Mouse (Mus musculus): ENCODE results near the gene Llgl2. TPM values are rescaled to one million over a fixed set of nuclear protein-coding genes. Genes with fewer than 3 reads are reported as not detected.
A peak's percentile ranks its signal among the peaks of the same experiment; 100 is the strongest.

Llgl2 gene
- total RNA-seq, 2 experiments from 2014 or later, result 6.3 to 8.1 TPM

DNA sequence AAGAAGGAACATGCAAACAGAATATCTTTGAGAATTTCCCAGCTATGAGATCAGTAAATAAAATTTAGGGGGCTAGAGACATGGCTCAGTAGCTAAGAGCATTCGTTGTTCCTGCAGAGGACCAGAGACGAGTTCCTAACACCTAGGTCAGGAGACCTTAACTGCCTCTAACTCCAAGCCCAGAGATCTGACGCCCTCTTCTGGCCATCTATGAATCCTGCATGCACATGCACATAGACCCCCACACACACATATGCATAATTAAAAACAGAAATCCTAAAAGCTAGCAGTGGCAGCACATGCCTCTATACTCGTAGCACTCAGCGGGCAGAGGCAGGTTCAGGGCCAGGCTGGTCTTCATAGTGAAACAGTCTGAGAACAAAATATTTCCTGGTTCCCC lies 52.6 kb downstream of the Llgl2 start:
- no peak for DNase-seq (ENCODE audit: low spot score)

DNA sequence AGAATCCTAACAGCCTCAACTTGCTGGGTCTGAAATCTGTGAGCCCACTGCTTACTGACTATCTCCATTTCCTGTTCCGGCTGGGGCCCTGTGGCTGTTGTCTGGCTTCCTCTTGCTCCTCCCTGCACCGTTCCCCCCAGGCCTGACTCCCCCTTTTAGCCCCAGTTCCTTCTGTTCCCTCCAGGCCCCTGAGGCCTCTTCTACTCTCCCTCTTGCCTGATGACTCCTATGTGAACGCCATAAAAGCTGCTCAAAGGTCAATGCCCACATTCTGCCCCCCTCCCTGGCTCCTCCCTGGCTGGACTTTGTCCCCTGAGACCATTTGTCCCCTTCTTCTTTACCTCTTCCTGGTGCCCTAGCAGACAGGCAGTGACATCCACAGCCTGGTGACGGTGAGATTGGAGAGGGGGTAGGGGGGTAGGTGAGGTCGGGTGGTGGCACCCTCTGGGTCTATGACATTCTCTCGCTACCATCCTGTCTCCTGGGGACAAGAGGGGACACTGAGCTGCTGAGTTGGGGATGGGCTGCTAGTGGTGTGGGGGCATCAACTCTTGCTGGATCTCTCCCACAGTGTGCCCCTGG lies 53.4 kb downstream of the Llgl2 start:
- DNase-seq (ENCODE audit: low spot score), result no peak

GRCm38 (mm10) chr11:115878071-115878470 lies 54.2 kb downstream of the Llgl2 start:
- DNase-seq (ENCODE audit: low spot score), result no peak

- no peak for DNase-seq (ENCODE audit: low spot score)
Measured at GRCm38 (mm10) chr11:115881002-115881401, 57.2 kb downstream of the Llgl2 start.

GRCm38 (mm10) chr11:115883251-115883650 lies 59.4 kb downstream of the Llgl2 start:
- no peak for DNase-seq (ENCODE audit: low spot score)

DNA sequence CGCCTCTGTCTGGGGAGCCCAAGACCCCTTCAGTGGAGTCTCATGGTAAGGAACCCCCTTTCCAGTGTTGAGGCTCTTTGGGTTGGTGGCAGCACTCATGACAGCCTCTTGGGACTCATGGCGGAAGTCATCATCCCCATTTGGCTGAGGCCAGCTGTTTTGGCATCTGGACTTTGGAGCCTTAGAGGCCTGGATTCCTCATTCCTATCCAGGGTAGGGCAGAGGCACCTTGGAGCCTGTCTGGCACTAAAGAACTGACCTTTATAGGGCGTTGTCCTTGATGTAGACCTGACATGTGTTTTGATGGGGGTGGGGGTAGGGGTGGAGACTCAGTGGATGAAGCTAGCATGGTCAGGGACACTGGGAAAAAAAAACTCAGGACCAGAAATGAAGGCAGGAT lies 60.5 kb downstream of the Llgl2 start:
- DNase-seq (ENCODE audit: low spot score), result no peak

DNA sequence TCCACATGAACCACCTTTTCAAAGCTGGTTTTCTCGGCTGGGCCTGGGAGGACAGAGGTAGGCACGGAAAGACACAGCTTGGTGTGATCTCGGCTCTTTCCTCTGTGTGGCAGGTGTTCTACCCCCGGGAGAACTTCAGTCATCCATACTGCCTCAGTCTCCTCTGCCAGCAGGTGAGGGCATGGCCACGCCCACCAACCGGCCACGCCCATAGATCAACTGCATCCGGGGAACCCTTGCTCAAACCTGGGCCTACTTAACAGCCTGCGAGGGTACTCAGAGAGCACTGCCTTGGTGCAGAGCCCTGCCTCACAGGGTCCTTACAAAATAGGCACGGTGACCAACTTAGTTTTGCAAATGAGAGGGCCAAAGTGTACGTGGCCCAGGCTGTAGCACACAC lies 61.4 kb downstream of the Llgl2 start:
- DNase-seq (ENCODE audit: low spot score), result no peak

GRCm38 (mm10) chr11:115886446-115886845 lies 62.6 kb downstream of the Llgl2 start:
- no peak for DNase-seq (ENCODE audit: low spot score)

DNA sequence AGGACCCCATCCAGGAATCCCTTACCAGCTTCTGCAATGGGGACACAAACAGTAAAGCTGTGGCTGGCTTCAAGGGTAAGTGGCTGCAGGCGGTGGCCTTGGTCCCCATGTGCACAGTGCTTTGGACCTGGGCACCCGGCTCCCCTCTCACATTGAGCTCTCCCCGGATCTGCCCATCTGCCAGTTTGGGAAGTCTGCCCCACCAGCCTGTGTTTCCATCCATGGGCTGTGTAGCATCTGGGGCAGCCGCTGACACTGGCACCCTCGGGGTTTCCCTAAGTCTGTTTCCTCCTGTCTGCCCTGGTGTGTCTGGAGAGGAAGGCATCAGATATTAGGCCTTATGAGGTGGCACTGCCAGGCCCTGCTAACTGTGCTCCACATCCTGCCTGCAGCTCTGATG lies 64.2 kb downstream of the Llgl2 start:
- DNase-seq (ENCODE audit: low spot score), result no peak

GRCm38 (mm10) chr11:115889159-115889558 lies 65.3 kb downstream of the Llgl2 start:
- no peak for DNase-seq (ENCODE audit: low spot score)

DNA sequence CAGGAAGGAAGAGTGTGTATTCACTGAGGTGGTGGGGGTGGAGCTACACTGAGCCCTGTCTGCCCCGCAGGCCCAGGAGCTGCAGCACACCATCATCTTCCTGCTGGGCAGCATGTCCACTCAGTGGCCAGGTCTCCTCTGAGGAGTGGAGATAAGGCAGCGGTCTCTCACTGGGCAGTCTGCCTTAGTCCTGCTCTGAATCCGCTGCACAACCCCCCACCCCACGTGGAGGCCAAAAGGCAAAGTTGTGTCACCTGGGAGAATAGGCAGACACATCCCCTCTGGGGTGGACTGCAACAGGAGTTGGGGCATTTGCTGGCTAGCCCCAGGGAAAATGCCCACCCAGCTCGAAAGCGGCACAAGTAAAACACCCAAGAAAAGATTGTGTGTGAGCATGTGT lies 68.4 kb downstream of the Llgl2 start:
- DNase-seq (ENCODE audit: low spot score), result no peak

DNA sequence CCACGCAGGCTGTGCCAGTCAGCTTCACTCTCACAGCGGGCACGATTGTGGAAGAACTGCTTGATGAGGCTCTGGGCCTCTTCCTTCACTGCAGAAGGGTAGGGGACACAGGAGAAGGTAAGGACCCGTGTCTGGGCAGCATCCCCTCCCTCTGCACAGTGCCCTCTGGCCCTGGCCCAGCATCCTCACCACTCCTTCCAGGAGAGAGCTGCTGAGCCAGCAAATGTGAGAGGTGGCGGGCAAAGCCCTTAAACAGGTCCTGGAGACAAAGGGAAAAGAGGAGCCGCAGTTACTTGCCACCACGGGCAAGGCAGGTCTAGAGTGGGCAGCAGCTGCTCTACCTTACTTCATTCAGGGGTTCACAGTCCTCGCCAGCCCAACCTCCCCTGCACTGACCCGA lies 69.2 kb downstream of the Llgl2 start:
- DNase-seq (ENCODE audit: low spot score), result no peak

- no peak for DNase-seq (ENCODE audit: low spot score)
Measured at GRCm38 (mm10) chr11:115894755-115895520, 71.1 kb downstream of the Llgl2 start.

- no peak for DNase-seq (ENCODE audit: low spot score)
Measured at GRCm38 (mm10) chr11:115898446-115898845, 74.6 kb downstream of the Llgl2 start.

GRCm38 (mm10) chr11:115898886-115899285 lies 75.0 kb downstream of the Llgl2 start:
- no peak for DNase-seq (ENCODE audit: low spot score)

- DNase-seq (ENCODE audit: low spot score), result peak; percentile 76
Measured at GRCm38 (mm10) chr11:115899486-115900266, 75.8 kb downstream of the Llgl2 start, which contains the start of gene Smim5. Gene Smim5, plus strand, starts transcription at chr11:115899966.

- no peak for DNase-seq (ENCODE audit: low spot score)
Measured at GRCm38 (mm10) chr11:115900561-115901337, 76.9 kb downstream of the Llgl2 start.

DNA sequence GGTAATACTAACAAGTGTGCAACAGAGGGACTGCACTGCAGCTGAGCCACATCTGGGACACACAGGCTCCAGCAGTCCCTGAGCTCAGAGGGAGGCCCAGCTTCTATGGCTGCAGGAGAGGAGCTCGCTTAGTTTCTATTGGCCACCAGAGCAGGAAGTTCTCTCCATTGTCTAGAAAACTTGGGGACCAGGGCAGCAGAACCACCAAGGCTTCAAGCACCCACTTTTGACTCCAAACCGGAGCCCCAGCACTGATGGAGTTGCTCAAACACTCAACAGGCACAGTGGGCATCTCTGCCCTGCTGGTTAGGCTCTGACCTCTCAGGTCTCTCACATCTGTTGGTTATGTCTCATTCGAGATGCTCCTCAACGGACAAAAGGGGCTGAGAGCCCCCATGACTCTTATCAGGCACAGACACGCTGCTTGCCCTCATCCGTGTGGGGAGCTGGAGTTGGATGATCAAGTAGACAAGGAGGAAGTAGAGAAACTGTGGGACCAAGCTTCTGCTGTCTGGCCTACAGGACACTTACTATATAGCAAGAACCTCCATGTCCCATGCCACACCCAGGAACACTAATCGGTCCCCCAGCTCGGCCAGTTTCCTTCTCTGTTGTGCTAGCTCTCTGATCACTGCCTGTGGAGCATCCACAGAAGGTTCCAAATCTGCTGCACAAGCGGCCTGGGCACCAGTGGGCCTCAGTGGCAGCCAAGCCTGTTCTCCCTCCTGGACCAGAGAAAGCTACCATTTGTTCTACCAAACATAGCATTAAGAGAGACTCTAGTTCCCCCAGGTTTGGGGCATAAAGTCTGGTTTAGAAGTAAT lies 77.7 kb downstream of the Llgl2 start:
- DNase-seq (ENCODE audit: low spot score), result no peak

- peak; percentile 19 for DNase-seq (ENCODE audit: low spot score)
Measured at GRCm38 (mm10) chr11:115902177-115902576, 78.3 kb downstream of the Llgl2 start.

DNA sequence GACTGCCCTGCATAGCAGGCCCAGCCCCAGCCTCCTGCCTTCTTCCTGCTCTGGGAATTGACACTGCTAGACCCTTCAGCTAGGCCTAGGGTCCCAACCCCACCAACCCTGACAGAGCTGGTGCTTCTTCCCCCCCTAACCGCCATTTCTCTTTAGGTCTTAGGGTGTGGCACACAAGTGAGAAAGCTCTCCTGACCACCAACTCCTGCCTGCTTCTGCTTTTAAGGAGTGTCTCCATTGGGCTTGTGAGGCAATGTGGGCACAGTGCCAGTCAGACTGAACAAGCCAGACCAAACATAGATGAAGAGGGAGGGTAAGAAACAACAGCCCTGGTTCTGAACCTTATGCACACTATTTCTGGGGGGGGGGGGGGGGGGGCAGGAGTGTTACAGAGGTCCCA lies 79.0 kb downstream of the Llgl2 start:
- DNase-seq (ENCODE audit: low spot score), result peak; percentile 42

All from gastrocnemius, adult 18-20 months (tissue).